Mouse (Mus musculus) E14TG2a.4 (cell line): ENCODE data around the gene Ccdc117.

Source experiments
- CTCF ChIP-seq: conservative IDR thresholded peaks from 2 replicates; pipeline ENCODE4 v1.5.1; 2014; ENCODE audit warnings: low read length
- POU5F1 ChIP-seq: IDR thresholded peaks from 2 replicates; pipeline ENCODE4 v1.6.1; 2014; ENCODE audit warnings: low read length, borderline replicate concordance

GRCm38 (mm10) chr11:5496559-5497248 is 45.3 kb downstream of the Ccdc117 start:
- TF ChIP-seq CTCF (peak; percentile 30), POU5F1 (no peak)
